Mouse (Mus musculus) C2C12 (cell line): Measurements from ENCODE around the gene Prkcg. TPM values are rescaled to one million over a fixed set of nuclear protein-coding genes. Genes with fewer than 3 reads are reported as not detected.

ENCODE experiments used
- H3K27me3 ChIP-seq: one replicate; pipeline ENCODE4 v1.6.1; 2011; ENCODE audit not compliant: control insufficient read depth, insufficient read depth, insufficient read length
- H3K36me3 ChIP-seq: one replicate; pipeline ENCODE4 v1.6.1; 2011; ENCODE audit not compliant: control insufficient read depth, insufficient read depth
- H3K4me3 ChIP-seq: one replicate; pipeline ENCODE4 v1.5.1; 2011; ENCODE audit warnings: mild to moderate bottlenecking, control low read depth; ENCODE audit not compliant: poor library complexity, insufficient read depth, severe bottlenecking
- H3K79me2 ChIP-seq: one replicate; pipeline ENCODE4 v1.6.1; 2011; ENCODE audit not compliant: control insufficient read depth, insufficient read depth
- H3K79me3 ChIP-seq: one replicate; pipeline ENCODE4 v1.6.1; 2011; ENCODE audit warnings: low read depth, control low read depth
- H3ac ChIP-seq: one replicate; pipeline ENCODE3; 2011; ENCODE audit warnings: low read depth; ENCODE audit not compliant: control insufficient read depth, insufficient read length
- CEBPB ChIP-seq: IDR thresholded peaks from one replicate; pipeline ENCODE4 v1.6.1; 2011; ENCODE audit warnings: low read depth, mild to moderate bottlenecking, control low read depth, moderate library complexity
- CTCF ChIP-seq: IDR thresholded peaks from one replicate; pipeline ENCODE4 v1.5.1; 2011; ENCODE audit not compliant: control insufficient read depth, insufficient read depth, insufficient read length
- FOSL1 ChIP-seq: IDR thresholded peaks from one replicate; pipeline ENCODE4 v1.8.0; 2011; ENCODE audit warnings: mild to moderate bottlenecking, low read length; ENCODE audit not compliant: poor library complexity, insufficient read depth, severe bottlenecking
- MAX ChIP-seq: IDR thresholded peaks from one replicate; pipeline ENCODE4 v1.6.1; 2011; ENCODE audit warnings: mild to moderate bottlenecking, control low read depth
- MYOD1 ChIP-seq: IDR thresholded peaks from one replicate; pipeline ENCODE4 v1.6.1; 2011; ENCODE audit warnings: low read depth; ENCODE audit not compliant: control insufficient read depth, insufficient read length
- MYOG ChIP-seq: IDR thresholded peaks from one replicate; pipeline ENCODE4 v1.6.1; 2011; ENCODE audit not compliant: control insufficient read depth, insufficient read length; ENCODE audit errors: extremely low read depth
- USF1 ChIP-seq: IDR thresholded peaks from one replicate; pipeline ENCODE4 v1.6.1; 2011; ENCODE audit warnings: low read depth, mild to moderate bottlenecking, control low read depth, moderate library complexity
- polyA plus RNA-seq: library from polyadenylated mRNA; unstranded; fragments of >200 nt; fragmentation: generic; extraction: Trizol; gene quantifications from one replicate; pipeline ENCODE4 v1.2.1, GENCODE M21; 2012; ENCODE audit warnings: missing spikeins

The Prkcg gene
- polyA plus RNA-seq, 1 experiment: 0.40 TPM

GRCm38 (mm10) chr7:3280080-3280653 is 8.8 kb upstream of the Prkcg start:
- H3K4me3 ChIP-seq: no peak overlapping the region
- H3ac ChIP-seq: no peak overlapping the region
- H3K36me3 ChIP-seq: no peaks in the 10 kb centered on the region
- TF ChIP-seq USF1 (no peak), CEBPB (no peak), MYOD1 (no peak), CTCF (no peak), MYOG (no peak), FOSL1 (no peak), MAX (no peak)
- no peaks in the 10 kb centered on the region for H3K79me3 ChIP-seq
- H3K27me3 ChIP-seq: no peaks in the 10 kb centered on the region
- H3K79me2 ChIP-seq: peaks cover 2% of the 10 kb centered on the region

DNA sequence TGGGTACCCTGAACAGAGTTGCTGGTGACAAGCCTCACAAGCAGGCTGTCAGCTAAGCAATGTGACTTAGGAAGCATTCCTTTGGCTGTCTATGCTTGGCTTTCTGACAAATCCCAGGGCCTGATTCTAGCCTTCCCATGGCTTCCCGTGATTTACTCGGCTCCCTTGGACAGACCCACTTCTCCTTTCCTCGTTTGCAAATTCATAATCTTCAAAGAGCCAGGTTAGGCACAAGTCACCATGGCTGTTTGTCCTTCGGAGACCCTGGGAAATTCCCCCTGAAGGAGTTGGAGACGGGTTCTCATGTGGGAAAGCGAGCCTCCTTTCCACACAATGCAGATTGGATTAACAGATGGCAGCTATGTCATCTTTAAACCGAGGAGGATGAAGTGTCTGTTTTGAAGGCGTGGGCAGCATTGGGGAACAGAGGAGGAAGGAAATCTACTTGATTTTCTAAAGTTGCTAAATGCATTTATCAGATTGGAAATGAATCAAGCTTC is 8.3 kb upstream of the Prkcg start:
- Histone ChIP-seq H3K36me3 (no peaks in the 10 kb centered on the region), H3ac (no peak overlapping the region), H3K27me3 (no peaks in the 10 kb centered on the region), H3K79me2 (no peaks in the 10 kb centered on the region), H3K4me3 (no peak overlapping the region), H3K79me3 (no peaks in the 10 kb centered on the region)
- no peak for TF ChIP-seq MAX
- no peak for TF ChIP-seq FOSL1
- TF ChIP-seq CEBPB: no peak
- no peak for TF ChIP-seq MYOG
- no peak for TF ChIP-seq MYOD1
- no peak for TF ChIP-seq CTCF
- TF ChIP-seq USF1: no peak

GRCm38 (mm10) chr7:3281741-3282140 is 7.2 kb upstream of the Prkcg start:
- Histone ChIP-seq H3K27me3 (no peaks in the 10 kb centered on the region), H3K79me3 (no peaks in the 10 kb centered on the region), H3K79me2 (no peaks in the 10 kb centered on the region), H3K36me3 (no peaks in the 10 kb centered on the region), H3K4me3 (no peak overlapping the region), H3ac (no peak overlapping the region)
- TF ChIP-seq MYOD1 (no peak), USF1 (no peak), CEBPB (no peak), FOSL1 (no peak), CTCF (no peak)

DNA sequence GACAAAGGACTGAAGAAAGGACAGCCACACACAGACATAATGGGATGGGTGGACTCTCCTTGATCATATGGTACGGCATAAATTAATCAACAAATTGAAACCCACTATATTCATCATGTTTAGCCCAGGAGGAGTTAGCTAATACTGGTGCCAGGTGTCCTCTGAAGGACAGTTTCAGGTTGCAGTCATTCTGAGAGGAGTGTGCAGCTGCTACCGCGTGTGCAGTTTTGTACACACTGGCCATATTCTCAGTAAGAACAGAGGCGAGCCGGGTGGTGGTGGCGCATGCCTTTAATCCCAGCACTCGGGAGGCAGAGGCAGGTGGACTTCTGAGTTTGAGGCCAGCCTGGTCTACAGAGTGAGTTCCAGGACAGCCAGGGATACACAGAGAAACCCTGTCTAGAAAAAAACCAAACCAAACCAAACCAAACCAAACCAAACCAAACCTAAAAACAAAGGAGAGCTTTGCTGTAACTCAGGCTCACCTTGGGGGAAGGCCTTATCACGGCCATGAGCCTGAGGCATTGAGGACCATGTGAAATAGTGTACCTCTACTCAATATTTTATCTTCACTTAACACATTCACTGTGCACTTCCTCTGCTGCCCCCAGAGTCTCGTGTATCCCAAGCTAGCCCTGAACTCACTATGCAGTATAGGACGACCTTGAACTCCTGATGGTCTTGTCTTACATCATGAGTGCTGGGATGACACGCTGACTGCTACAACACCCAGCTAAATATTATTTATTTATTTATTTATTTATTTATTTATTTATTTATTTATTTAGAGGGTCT is 5.7 kb upstream of the Prkcg start:
- Histone ChIP-seq H3K36me3 (no peaks in the 10 kb centered on the region), H3K4me3 (no peak overlapping the region), H3ac (no peak overlapping the region), H3K27me3 (no peaks in the 10 kb centered on the region), H3K79me3 (no peaks in the 10 kb centered on the region), H3K79me2 (no peaks in the 10 kb centered on the region)
- TF ChIP-seq MAX: no peak
- no peak for TF ChIP-seq CTCF
- TF ChIP-seq USF1: no peak
- TF ChIP-seq MYOD1: no peak
- no peak for TF ChIP-seq CEBPB
- no peak for TF ChIP-seq FOSL1
- no peak for TF ChIP-seq MYOG

DNA sequence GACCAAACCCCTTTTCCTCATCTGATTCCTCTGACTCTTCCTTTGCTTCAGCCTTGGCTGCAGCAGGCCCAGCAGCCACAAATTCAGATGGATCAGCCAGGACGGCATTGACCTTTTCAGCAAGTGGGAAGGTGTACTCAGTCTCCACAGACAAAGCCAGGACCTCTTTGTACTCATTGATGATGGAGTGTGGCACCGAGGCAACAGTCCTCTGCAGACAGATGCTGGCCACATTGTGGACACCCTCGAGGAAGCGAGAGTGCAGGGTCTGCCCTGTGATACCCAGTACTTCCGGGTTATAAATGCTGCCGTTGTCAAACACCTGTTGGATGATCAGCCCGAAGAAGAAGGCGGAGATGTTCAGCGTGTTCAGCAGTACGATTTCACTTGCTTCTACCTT is 4.4 kb upstream of the Prkcg start:
- H3K4me3 ChIP-seq: no peak overlapping the region
- H3ac ChIP-seq: no peak overlapping the region
- no peaks in the 10 kb centered on the region for H3K79me2 ChIP-seq
- H3K36me3 ChIP-seq: no peaks in the 10 kb centered on the region
- no peak for TF ChIP-seq FOSL1
- H3K27me3 ChIP-seq: no peaks in the 10 kb centered on the region
- no peaks in the 10 kb centered on the region for H3K79me3 ChIP-seq

DNA sequence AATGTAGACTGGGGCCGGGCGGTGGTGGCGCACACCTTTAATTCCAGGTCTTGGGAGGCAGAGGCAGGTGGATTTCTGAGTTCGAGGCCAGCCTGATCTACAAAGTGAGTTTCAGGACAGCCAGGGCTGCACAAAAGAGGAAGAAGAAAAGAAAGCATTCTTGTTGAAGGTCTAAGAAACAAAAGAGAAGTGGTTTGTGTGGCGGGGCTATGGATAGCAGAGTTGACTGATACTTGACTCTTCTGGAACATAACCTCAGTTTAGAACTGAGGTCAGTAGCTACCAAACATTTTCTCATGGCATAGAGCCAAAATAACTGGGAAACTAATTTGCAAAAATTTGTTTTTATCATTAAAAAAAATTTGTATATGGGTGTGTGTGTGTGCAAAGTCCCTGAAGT is 2.9 kb upstream of the Prkcg start:
- Histone ChIP-seq H3ac (no peak overlapping the region), H3K27me3 (no peaks in the 10 kb centered on the region), H3K4me3 (no peak overlapping the region), H3K79me2 (peaks cover 8% of the 10 kb centered on the region), H3K36me3 (no peaks in the 10 kb centered on the region), H3K79me3 (peaks cover 3% of the 10 kb centered on the region)
- TF ChIP-seq FOSL1: no peak
- TF ChIP-seq USF1: no peak
- no peak for TF ChIP-seq MYOD1
